Mouse (Mus musculus): Measurements from ENCODE around the gene Fam129a. TPM values are rescaled to one million over a fixed set of nuclear protein-coding genes. Genes with fewer than 3 reads are reported as not detected.
A peak's percentile ranks its signal among the peaks of the same experiment; 100 is the strongest.

Fam129a gene
- total RNA-seq, 1 experiment from 2014 or later: 94.5 TPM

DNA sequence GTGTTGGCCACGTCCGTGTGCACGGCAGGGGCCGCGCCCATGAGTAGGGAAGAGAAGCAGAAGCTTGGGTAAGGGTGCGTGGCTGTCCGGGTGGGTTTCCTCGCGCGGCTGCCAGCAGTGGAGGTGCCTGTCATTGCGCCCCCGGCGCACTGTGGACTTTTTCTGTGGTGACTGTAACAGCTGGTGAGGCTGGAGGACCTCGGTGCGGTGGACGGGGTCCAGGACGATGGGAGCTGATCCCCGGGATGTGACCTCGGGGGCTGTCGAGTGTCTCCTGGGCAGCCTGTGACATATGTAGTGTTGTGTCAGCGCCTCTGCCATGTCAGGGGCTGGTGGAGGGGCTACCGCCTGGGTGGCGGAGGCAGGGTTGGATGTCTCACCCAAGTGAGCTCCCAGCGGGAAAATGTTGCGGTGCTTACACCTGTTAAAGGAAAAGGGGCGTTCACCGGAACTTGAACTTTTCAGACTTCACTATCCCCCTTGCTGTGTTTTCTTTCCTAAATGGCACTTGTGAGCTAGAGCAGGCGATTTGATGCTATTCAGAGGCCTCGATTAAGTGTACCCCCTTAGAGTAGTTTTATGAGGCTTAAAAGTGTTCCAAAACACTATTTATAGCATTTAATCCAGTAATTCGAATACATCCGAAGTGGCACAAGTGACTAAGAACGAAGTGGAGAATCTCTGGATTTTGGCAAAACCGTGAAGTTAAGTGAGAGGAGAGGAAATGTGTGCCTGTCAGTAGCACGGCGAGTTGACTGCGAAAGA, 184.9 kb downstream of the Fam129a start:
- 0 out of 2 replicates have a peak, but pooled peaks have one; percentile 5 for ATAC-seq (replicated peaks; ENCODE audit: insufficient number of reproducible peaks, low FRiP score, low TSS enrichment, poor library complexity, severe bottlenecking)

DNA sequence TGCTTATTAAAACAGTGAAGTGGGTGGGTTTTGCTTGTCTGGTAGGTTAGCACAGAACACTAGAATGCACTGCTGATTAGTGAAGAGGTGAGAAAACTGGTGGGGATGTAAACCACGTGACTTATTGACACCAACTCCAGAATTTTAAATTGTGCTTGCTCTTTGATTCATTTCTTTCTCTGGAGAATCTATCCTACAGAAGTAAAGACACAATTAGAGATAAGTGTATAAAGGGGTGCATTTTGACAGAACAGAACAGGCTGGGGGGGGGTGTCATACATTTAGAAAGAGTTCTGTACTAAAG, 185.4 kb downstream of the Fam129a start:
- ATAC-seq (replicated peaks; ENCODE audit: insufficient number of reproducible peaks, low FRiP score, low TSS enrichment, poor library complexity, severe bottlenecking): no peak

DNA sequence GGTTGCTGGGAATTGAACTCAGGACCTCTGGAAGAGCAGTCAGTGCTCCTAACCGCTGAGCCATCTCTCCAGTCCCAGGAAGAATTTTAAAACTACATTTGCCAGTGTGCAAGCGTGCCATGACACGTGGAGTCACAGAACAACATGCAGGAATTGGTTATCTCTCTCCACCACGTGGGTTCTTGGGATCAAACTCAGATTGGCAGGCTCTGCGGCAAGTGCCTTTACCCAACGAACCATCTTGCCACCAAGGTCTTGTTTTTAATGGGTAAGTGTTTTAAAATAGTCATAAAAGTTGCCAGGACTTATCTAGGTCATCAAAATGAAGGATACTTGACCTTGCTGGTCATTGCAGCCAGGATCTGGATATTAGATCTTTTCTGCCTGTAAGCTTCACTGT, 187.3 kb downstream of the Fam129a start:
- no peak for ATAC-seq (replicated peaks; ENCODE audit: insufficient number of reproducible peaks, low FRiP score, low TSS enrichment, poor library complexity, severe bottlenecking)

DNA sequence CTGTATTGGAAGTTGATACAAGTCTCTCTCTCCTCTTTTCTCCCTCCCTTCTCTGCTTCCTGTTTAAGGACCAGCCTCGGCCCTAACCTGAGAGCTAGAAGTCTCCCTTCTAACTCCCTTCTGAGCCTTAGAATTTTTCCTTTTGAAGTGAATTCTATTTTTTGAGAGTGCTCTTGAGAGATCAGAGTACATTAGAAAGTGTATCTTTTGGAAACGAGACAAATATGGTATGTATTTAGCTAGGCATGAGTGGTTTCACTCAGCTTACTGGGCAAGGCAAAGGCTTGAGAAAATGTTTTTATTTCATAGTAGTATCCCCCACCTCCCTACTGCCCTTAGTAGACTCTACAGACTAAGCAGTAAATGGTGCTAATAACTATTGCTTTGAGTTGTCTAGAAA, 188.0 kb downstream of the Fam129a start:
- ATAC-seq (replicated peaks; ENCODE audit: insufficient number of reproducible peaks, low FRiP score, low TSS enrichment, poor library complexity, severe bottlenecking): no peak

DNA sequence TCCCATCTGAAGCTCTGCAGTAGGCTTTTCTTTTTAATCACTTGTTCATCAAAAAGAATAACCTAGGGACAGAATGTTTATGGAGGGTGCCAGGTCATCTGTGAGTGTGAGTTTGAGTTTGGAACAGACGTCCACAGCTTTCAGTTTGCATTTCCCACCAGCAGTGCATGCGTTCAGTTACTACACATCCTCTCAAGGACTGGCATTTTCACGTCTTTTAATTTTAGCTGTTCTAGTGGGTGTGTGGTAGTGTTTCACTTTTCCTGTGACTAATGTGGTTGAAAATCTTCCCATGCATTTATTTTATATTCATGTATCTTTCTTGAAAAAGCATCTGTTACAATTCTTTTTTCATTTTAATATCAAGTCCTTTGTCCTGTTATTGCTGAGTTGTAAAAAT, 193.2 kb downstream of the Fam129a start:
- no peak for ATAC-seq (replicated peaks; ENCODE audit: insufficient number of reproducible peaks, low FRiP score, low TSS enrichment, poor library complexity, severe bottlenecking)

DNA sequence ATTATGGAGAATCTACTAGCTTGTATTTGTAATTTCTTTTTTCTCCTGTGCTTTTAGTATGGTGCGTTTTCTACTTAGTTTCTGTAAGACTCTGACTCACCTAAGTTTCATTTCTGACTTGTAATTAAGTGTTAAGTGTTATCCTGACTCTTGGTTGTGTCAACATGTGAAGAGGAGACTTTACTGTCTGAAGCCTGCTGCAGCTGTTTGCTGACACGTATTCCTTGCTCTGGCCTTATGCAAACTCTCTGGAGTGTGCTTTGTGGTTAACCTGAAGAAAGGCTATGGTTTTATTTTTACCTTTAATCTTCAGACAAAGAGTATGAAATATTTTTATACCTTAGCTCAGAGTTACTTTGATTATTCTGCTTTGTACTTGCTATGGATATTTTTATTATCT, 195.2 kb downstream of the Fam129a start:
- ATAC-seq (replicated peaks; ENCODE audit: insufficient number of reproducible peaks, low FRiP score, low TSS enrichment, poor library complexity, severe bottlenecking): no peak

DNA sequence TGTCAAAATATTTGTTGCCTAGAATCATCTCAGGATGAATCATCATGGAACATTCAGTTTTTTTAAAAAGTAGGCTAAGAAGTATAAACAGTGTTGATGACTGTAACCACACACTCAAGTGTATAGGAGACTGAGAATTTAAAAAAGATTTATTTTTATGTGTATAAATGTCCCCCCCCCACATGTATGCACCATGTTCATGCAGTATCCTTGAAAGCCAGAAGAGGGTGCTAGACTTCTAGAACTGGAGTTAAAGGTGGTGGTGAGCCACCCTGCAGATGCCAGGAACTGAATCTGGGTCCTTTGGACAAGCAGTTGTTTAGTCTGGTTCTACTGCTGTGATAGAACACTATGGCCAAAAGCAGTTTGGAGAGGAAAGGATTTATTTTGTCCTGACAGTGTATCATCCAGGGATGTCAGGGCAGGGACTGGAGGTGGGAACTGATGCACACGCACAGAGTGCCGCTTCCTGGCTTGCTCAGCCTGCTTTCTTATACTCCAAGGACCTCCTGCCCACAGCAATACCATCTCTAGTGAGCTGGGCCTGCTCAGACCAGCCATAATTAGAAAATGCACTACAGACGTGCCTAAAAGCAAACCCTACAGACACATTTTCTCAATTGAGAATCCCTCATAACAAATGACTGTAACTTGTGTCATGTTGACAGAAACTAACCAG, 196.1 kb downstream of the Fam129a start:
- no peak for ATAC-seq (replicated peaks; ENCODE audit: insufficient number of reproducible peaks, low FRiP score, low TSS enrichment, poor library complexity, severe bottlenecking)

DNA sequence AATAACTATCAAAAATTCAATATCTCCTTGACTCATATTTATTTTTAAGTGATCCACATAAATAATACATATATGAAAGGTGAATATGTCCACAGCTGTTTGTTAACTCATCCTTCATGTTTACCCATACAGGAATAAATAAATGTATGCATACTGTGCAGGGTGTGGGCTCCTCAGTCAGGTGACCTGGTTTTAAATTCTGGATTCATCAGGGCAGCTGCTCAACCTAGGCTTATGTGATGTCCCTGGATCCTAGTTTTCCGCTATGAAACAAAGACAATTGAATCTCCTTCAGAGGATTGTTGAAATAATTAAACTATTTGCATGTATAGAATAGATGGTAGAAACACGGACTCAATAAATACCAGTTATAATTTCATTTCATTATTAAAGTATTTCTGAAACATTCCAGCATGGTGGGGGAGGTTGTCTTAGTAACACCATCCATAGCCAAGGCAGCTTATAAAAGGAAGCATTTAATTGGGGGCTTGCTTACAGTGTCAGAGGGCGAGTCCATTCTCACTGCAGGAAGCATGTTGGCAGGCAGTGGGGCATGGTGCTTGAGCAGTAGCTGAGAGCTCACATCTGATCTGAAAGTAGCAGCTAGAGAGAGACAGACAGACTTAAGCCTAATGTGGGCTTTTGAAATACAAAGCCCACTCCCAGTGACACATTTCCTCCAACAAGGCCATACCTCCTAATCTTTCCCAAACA, 198.4 kb downstream of the Fam129a start:
- no peak for ATAC-seq (replicated peaks; ENCODE audit: insufficient number of reproducible peaks, low FRiP score, low TSS enrichment, poor library complexity, severe bottlenecking)

Other genes starting within 250 kb of the Fam129a start
- gene Ivns1abp, start 226.7 kb upstream of the Fam129a start, total RNA-seq (2017): 269 to 290 TPM (median 273 TPM) in 3 replicates
- gene Swt1, start 142.7 kb upstream of the Fam129a start, total RNA-seq (2017): 21.1 to 53.1 TPM (median 41.1 TPM) in 3 replicates
- 21.1 to 33.9 TPM (median 26.0 TPM) in 3 replicates for gene Trmt1l, start 142.6 kb upstream of the Fam129a start, total RNA-seq (2017)
- 130 to 207 TPM (median 167 TPM) in 3 replicates for gene Rnf2, start 70.2 kb upstream of the Fam129a start, total RNA-seq (2017)
- gene Edem3, start 184.2 kb downstream of the Fam129a start, total RNA-seq (2017): 29.2 to 43.8 TPM (median 32.3 TPM) in 3 replicates